Mouse (Mus musculus) ES-E14 (cell line): ENCODE results near the gene Rag1. TPM values are rescaled to one million over a fixed set of nuclear protein-coding genes. Genes with fewer than 3 reads are reported as not detected.

Experiments
- DNase-seq: peaks from one replicate; pipeline ENCODE4 v3.0.0-alpha.2; 2013; ENCODE audit warnings: low read depth, low spot score
- H3K27ac ChIP-seq: 2 replicates; pipeline ENCODE4 v1.5.1; 2012; ENCODE audit warnings: low read depth, mild to moderate bottlenecking, low read length, moderate library complexity, mixed read lengths; ENCODE audit not compliant: poor library complexity, insufficient read depth, severe bottlenecking
- H3K36me3 ChIP-seq: 2 replicates; pipeline ENCODE4 v1.6.1; 2012; ENCODE audit warnings: mild to moderate bottlenecking, low read length, moderate library complexity, mixed read lengths; ENCODE audit not compliant: control insufficient read depth, poor library complexity, insufficient read depth, severe bottlenecking
- H3K4me1 ChIP-seq, 2 experiments: fragments of 150-350 bp in 1 of 2; sonication (generic) in 1 of 2; 2 replicates each; pipeline ENCODE4 v1.6.1; 2012; ENCODE audit warnings: low read length in 2 of 2, mild to moderate bottlenecking in 1 of 2, mixed read lengths in 1 of 2; ENCODE audit not compliant: control insufficient read depth in 2 of 2, insufficient read depth in 2 of 2, poor library complexity in 1 of 2
- H3K4me3 ChIP-seq, 2 experiments: fragments of 150-350 bp in 1 of 2; sonication (generic) in 1 of 2; 2 replicates each; pipeline ENCODE4 v1.5.1; 2012; ENCODE audit warnings: low read length in 2 of 2, low read depth in 1 of 2, mild to moderate bottlenecking in 1 of 2, mixed read lengths in 1 of 2; ENCODE audit not compliant: insufficient read depth in 1 of 2, poor library complexity in 1 of 2, severe bottlenecking in 1 of 2
- H3K9ac ChIP-seq: 2 replicates; pipeline ENCODE4 v1.6.1; 2012; ENCODE audit warnings: low read depth, mild to moderate bottlenecking, low read length, mixed read lengths; ENCODE audit not compliant: poor library complexity, insufficient read depth, severe bottlenecking
- H3K9me3 ChIP-seq: fragments of 150-350 bp; sonication (generic); 2 replicates; pipeline ENCODE4 v1.6.1; 2012; ENCODE audit warnings: low read depth, mild to moderate bottlenecking, low read length; ENCODE audit not compliant: control insufficient read depth, insufficient read depth
- CHD2 ChIP-seq: IDR thresholded peaks from 2 replicates; pipeline ENCODE4 v1.6.1; 2014; ENCODE audit warnings: mild to moderate bottlenecking, low read depth, low read length, inconsistent platforms
- HCFC1 ChIP-seq: IDR thresholded peaks from 2 replicates; pipeline ENCODE4 v1.6.1; 2012; ENCODE audit warnings: low read length, inconsistent platforms, borderline replicate concordance; ENCODE audit not compliant: insufficient read depth
- MAFK ChIP-seq: IDR thresholded peaks from 2 replicates; pipeline ENCODE4 v1.6.1; 2014; ENCODE audit warnings: mild to moderate bottlenecking, low read depth, low read length, inconsistent platforms; ENCODE audit not compliant: insufficient read depth
- ZC3H11A ChIP-seq: IDR thresholded peaks from 2 replicates; pipeline ENCODE4 v1.6.1; 2012; ENCODE audit warnings: low read depth, mild to moderate bottlenecking, inconsistent platforms, low read length, borderline replicate concordance
- ZNF384 ChIP-seq: IDR thresholded peaks from 2 replicates; pipeline ENCODE4 v1.6.1; 2012; ENCODE audit warnings: low read depth, low read length, inconsistent platforms
- in situ Hi-C, 2 experiments: fragments of 600-800 bp; cut with MboI; formaldehyde crosslinking; loops; one replicate each; pipeline ENCODE4 v1.15.1; 2025; ENCODE audit warnings: low sequenced_read_pairs in 2 of 2, inconsistent platforms in 1 of 2; ENCODE audit not compliant: unreplicated experiment in 2 of 2
- total RNA-seq: library from RNA; depleted of rRNA; stranded (reverse); fragments of 300-350 nt; gene quantifications from 2 replicates; pipeline ENCODE4 v1.2.3, GENCODE M21; 2012; rRNA removed

Rag1 gene
- not detected in 2 replicates for total RNA-seq

DNA sequence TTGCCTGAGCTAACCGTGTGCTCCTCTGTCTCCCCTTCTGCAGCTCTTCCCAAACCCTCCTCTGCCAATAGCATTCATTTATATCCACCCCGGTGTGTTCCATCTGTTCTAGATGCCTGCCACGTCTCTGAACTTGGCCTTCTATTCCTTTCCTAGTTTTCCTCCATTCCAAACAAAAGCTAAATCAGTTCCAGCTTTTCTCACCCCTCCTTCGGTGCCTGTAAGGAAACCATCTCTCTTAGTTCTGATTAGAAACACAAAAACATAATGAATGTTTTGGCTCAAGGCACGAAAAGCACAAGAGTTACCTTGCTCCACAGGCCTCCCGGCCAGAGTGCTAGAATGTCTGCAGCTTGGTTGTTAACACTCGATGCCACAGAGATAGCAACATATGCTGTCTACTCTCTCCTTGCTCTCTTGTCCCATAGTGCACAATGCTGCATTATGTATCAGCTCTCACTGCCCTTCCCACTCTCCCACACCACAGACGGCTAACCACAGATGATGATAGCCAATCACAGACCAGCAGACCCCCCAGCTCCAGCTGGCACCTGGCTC is at the start of gene Rag1, which contains the start of gene B230118H07Rik:
TSS of gene Rag1 (minus strand) at position 388 of the 558 bp plus-strand sequence.
TSS of gene B230118H07Rik (minus strand) at position 419 of the 558 bp plus-strand sequence.
- Histone ChIP-seq H3K36me3 (no peaks in the 10 kb centered on the region), H3K27ac (no peak within 1 kb of the TSS), H3K9ac (no peak within 1 kb of the TSS), H3K9me3 (no peaks in the 10 kb centered on the region), H3K4me3 (no peak within 1 kb of the TSS), H3K4me1 (0 out of 4 replicates have a peak, but pooled peaks cover 0 to 2% of the 10 kb centered on the region in 2 experiments)
- in situ Hi-C loops = no loop called here
- TF ChIP-seq ZC3H11A = no peak
- TF ChIP-seq HCFC1 = no peak
- TF ChIP-seq ZNF384 = no peak
- TF ChIP-seq CHD2 = no peak
- no peak for TF ChIP-seq MAFK
- no peak for DNase-seq

DNA sequence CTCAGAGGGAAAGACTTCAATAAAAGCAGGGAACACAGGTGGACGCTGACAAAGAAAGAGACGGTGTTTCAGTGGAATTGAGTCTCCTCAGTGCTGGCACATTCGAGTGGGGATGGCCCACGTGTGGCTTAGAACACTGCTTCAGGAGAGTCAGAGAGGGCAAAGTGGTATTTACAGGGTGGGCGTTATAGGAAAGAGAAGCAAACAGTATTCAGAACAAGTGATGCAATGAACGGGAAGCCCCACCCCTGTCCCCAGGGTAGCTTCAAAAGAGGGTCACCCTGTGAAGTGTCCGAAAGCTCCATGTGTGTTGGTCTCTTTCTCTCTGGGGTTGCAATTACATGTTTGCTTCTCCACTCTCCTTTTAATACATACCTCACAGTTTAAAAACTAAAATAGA is 46.3 kb upstream of the Rag1 start:
- Histone ChIP-seq H3K4me1 (no peaks in the 10 kb centered on the region), H3K9me3 (no peaks in the 10 kb centered on the region), H3K9ac (no peak overlapping the region), H3K27ac (no peak overlapping the region), H3K4me3 (no peak overlapping the region), H3K36me3 (peaks cover 20% of the 10 kb centered on the region)
- DNase-seq = no peak
- no peak for TF ChIP-seq ZC3H11A
- TF ChIP-seq CHD2 = no peak
- no peak for TF ChIP-seq HCFC1
- no peak for TF ChIP-seq ZNF384
- TF ChIP-seq MAFK = no peak
- in situ Hi-C loops = no loop called here

DNA sequence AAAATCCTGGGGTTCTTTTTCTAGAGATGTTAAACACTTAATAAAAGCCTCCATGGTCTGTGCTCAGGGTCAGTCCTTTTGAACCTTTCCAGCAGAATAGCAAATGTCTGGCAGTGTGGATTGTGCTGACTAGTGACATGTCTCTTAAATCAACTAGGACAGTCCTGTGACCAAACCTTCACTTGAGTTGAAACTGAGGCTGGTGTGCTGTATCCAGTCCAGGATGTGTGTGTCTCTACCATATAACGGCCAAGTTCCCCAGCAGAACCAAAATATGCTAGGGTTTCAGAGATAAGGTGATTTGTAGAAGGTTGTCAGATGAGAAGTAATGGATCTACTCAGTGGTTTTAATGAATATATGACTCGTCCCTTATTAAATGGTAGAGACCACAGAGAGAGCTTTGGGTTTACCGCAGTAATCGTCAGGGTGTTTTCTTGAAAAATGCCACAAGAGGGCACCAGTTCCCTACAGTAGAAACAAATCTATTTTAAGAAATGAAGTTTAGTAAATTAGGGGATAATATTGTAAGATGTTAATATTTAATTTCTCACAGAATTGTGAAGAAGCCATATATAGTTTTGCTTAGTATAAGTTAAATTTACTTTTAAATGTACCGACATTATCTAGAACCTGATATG is 44.4 kb upstream of the Rag1 start:
- DNase-seq = no peak
- in situ Hi-C loops = no loop called here
- H3K36me3 ChIP-seq = peaks cover 22% of the 10 kb centered on the region
- H3K4me1 ChIP-seq = no peaks in the 10 kb centered on the region
- H3K27ac ChIP-seq = no peak overlapping the region
- no peak overlapping the region for H3K4me3 ChIP-seq
- TF ChIP-seq ZC3H11A (peak; percentile 58; the same call in 1 of the 2 replicates), MAFK (no peak)
- no peak overlapping the region for H3K9ac ChIP-seq
- no peaks in the 10 kb centered on the region for H3K9me3 ChIP-seq

DNA sequence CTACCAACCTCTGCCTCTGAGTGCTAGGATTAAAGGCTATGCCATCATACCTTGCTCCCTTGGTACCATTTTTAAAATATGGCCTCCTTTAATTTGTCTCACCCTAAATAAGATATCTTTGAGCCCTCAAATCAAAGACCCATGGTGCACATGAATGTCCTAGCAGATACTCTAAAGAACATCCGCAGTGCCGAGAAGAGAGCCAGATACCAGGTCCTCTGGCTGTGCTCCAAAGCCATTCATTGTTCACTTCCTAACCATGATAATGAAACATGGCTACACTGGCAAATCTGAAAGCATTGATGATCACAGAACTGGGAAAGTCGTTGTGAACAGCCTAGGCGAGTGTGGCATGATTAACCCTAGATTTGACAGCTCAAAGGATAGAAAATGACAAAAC is 43.7 kb upstream of the Rag1 start:
- Histone ChIP-seq H3K4me1 (no peaks in the 10 kb centered on the region), H3K9ac (no peak overlapping the region), H3K4me3 (no peak overlapping the region), H3K27ac (no peak overlapping the region), H3K36me3 (peaks cover 20% of the 10 kb centered on the region), H3K9me3 (no peaks in the 10 kb centered on the region)
- TF ChIP-seq CHD2 (no peak), ZC3H11A (no peak), ZNF384 (no peak), MAFK (no peak), HCFC1 (no peak)
- in situ Hi-C loops = no loop called here
- DNase-seq = no peak
